Mouse (Mus musculus): ENCODE data around the gene Ifngr2. TPM values are rescaled to one million over a fixed set of nuclear protein-coding genes. Genes with fewer than 3 reads are reported as not detected.

Ifngr2 gene
- polyA plus RNA-seq, 1 experiment, result 13.8 TPM

DNA sequence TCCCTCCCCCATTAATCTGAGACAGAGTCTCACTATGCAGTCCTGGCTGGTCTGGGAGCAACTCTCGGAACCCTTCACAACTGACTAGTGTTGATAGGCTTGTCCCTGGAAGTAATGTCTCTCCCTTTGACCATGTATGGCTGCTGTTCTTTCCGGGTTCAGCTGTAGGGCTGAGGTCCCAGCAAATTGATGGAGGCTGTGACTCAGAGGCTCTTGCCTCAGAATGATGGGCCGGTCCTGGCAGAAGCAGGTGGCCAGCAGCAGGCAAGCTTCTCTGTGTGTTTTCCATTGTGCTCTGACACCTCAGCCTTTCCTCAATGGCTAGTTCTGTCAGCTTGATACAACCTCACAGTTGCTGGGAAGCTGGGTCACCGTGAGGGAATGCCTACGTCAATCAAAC, 65.7 kb downstream of the Ifngr2 start:
- TF ChIP-seq FLI1 (IDR thresholded peaks at IDR 0.05; ENCODE audit: low read length), result no peak
- no peak for TF ChIP-seq GATA1 (IDR thresholded peaks at IDR 0.05; ENCODE audit: borderline replicate concordance, low read length)
- Histone ChIP-seq H3K27me3 (replicated peaks) (peaks cover 15% of the 10 kb centered on the region), H3K4me1 (peaks cover 13% of the 10 kb centered on the region), H3K36me3 (replicated peaks; ENCODE audit: low read length) (no peaks in the 10 kb centered on the region), H3K4me3 (replicated peaks) (no peak overlapping the region), H3K9me3 (peaks cover 5% of the 10 kb centered on the region)

GRCm38 (mm10) chr16:91614552-91614951, 67.7 kb downstream of the Ifngr2 start:
- no peaks in the 10 kb centered on the region for H3K36me3 ChIP-seq (replicated peaks; ENCODE audit: low read length)
- peaks cover 11% of the 10 kb centered on the region for H3K27me3 ChIP-seq (replicated peaks)
- TF ChIP-seq FLI1 (IDR thresholded peaks at IDR 0.05; ENCODE audit: low read length) (no peak), GATA1 (IDR thresholded peaks at IDR 0.05; ENCODE audit: borderline replicate concordance, low read length) (no peak)
- peaks cover 29% of the 10 kb centered on the region for H3K4me1 ChIP-seq
- no peak overlapping the region for H3K4me3 ChIP-seq (replicated peaks)
- H3K9me3 ChIP-seq, result no peaks in the 10 kb centered on the region

Other genes with a start within 250 kb of the Ifngr2 start
- 45.8 and 47.7 TPM in 2 replicates for gene Ifnar2, start 174.3 kb upstream of the Ifngr2 start, polyA plus RNA-seq (2012; ENCODE audit: insufficient read depth, low replicate concordance)
- gene Gm21970, start 155.4 kb upstream of the Ifngr2 start, polyA plus RNA-seq (2012; ENCODE audit: insufficient read depth, low replicate concordance), result not detected in 2 replicates
- 2.0 and 13.1 TPM in 2 replicates for gene Il10rb, start 140.9 kb upstream of the Ifngr2 start, polyA plus RNA-seq (2012; ENCODE audit: insufficient read depth, low replicate concordance)
- 3.8 TPM in 2 replicates for gene Ifnar1, start 61.8 kb upstream of the Ifngr2 start, polyA plus RNA-seq (2012; ENCODE audit: insufficient read depth, low replicate concordance)
- 2.6 TPM in 1 of 2 replicates, not detected in the other for gene Tmem50b, start 50.7 kb downstream of the Ifngr2 start, polyA plus RNA-seq (2012; ENCODE audit: insufficient read depth, low replicate concordance)
- 0.92 and 3.9 TPM in 2 replicates for gene Dnajc28, start 72.0 kb downstream of the Ifngr2 start, polyA plus RNA-seq (2012; ENCODE audit: insufficient read depth, low replicate concordance)
- gene Gart, start 99.9 kb downstream of the Ifngr2 start, polyA plus RNA-seq (2012; ENCODE audit: insufficient read depth, low replicate concordance), result 26.0 and 173 TPM in 2 replicates
- 31.9 and 42.5 TPM in 2 replicates for gene Son, start 100.4 kb downstream of the Ifngr2 start, polyA plus RNA-seq (2012; ENCODE audit: insufficient read depth, low replicate concordance)
- 4.6 and 11.1 TPM in 2 replicates for gene Donson, start 141.7 kb downstream of the Ifngr2 start, polyA plus RNA-seq (2012; ENCODE audit: insufficient read depth, low replicate concordance)
- 9.9 TPM in 1 of 2 replicates, not detected in the other for gene Cryzl1, start 181.9 kb downstream of the Ifngr2 start, polyA plus RNA-seq (2012; ENCODE audit: insufficient read depth, low replicate concordance)
- 24.6 and 49.2 TPM in 2 replicates for gene Itsn1, start 182.2 kb downstream of the Ifngr2 start, polyA plus RNA-seq (2012; ENCODE audit: insufficient read depth, low replicate concordance)